Mouse (Mus musculus): ENCODE results near the gene Sec22a. TPM values are rescaled to one million over a fixed set of nuclear protein-coding genes. Genes with fewer than 3 reads are reported as not detected.

Gene Sec22a
- total RNA-seq, 2 experiments from 2014 or later = 10.1 to 10.7 TPM

GRCm38 (mm10) chr16:35270945-35271344 is 92.8 kb downstream of the Sec22a start:
- intact Hi-C loops (cut with DNase I) = loop anchor here (1.0 to 2.0 kb wide), 3 partner anchors 116 to 210 kb away; partner anchors contain the start of gene Adcy5
- DNase-seq (ENCODE audit: low spot score) = no peak

GRCm38 (mm10) chr16:35270353-35270934 is 93.3 kb downstream of the Sec22a start:
- DNase-seq (ENCODE audit: low spot score) = peak; percentile 50
- intact Hi-C loops (cut with DNase I) = loop anchor here (1.0 to 2.0 kb wide), 3 partner anchors 116 to 210 kb away; partner anchors contain the start of gene Adcy5

Other genes with a start within 250 kb of the Sec22a start
- 10 to 100 TPM; 54.8 to 55.3 TPM for gene Adcy5, start 209.0 kb downstream of the Sec22a start, total RNA-seq (2021)
- gene Pdia5, start 127.0 kb upstream of the Sec22a start, total RNA-seq (2021) = 1 to 10 TPM; 5.7 to 7.0 TPM
- 1 to 10 TPM in 1 of 2 experiments, under 1 TPM in 1; 0.91 to 1.1 TPM for gene Sema5b, start 177.2 kb upstream of the Sec22a start, total RNA-seq (2021)